Mouse (Mus musculus): Measurements from ENCODE around the gene Rad9b.
"Not testable (repeated sequence)": the region's sequence is repeated elsewhere in the genome, so short reads cannot be mapped to it uniquely, and the experiment has no call there.

The Rad9b gene

GRCm38 (mm10) chr5:122371591-122372191, 17.7 kb upstream of the Rad9b start, which contains the start of gene Gpn3:
TSS of gene Gpn3 (plus strand) at chr5:122371876.
- DNase-seq (ENCODE audit: low spot score), result no peak

- DNase-seq (ENCODE audit: low spot score), result no peak
Observed at GRCm38 (mm10) chr5:122354492-122355067, 547 bp upstream of the Rad9b start.

- no peak for DNase-seq (ENCODE audit: low spot score)
Observed at GRCm38 (mm10) chr5:122345777-122346176, 8.3 kb downstream of the Rad9b start.

- peak; percentile 58 for DNase-seq (ENCODE audit: low spot score)
Observed at GRCm38 (mm10) chr5:122344260-122344659, 9.8 kb downstream of the Rad9b start.

GRCm38 (mm10) chr5:122343768-122344167, 10.3 kb downstream of the Rad9b start:
- DNase-seq (ENCODE audit: low spot score), result no peak

GRCm38 (mm10) chr5:122342874-122343273, 11.2 kb downstream of the Rad9b start:
- no peak for DNase-seq (ENCODE audit: low spot score)

GRCm38 (mm10) chr5:122336554-122337294, 17.3 kb downstream of the Rad9b start:
- no peak for DNase-seq (ENCODE audit: low spot score)

GRCm38 (mm10) chr5:122334682-122335081, 19.4 kb downstream of the Rad9b start:
- no peak for DNase-seq (ENCODE audit: low spot score)

- no peak for DNase-seq (ENCODE audit: low spot score)
Observed at GRCm38 (mm10) chr5:122330269-122330668, 23.8 kb downstream of the Rad9b start.

GRCm38 (mm10) chr5:122327283-122327682, 26.8 kb downstream of the Rad9b start:
- DNase-seq (ENCODE audit: low spot score), result no peak

GRCm38 (mm10) chr5:122325477-122325876, 28.6 kb downstream of the Rad9b start:
- DNase-seq (ENCODE audit: low spot score), result no peak

GRCm38 (mm10) chr5:122324608-122325431, 29.2 kb downstream of the Rad9b start:
- DNase-seq (ENCODE audit: low spot score), result no peak

- no peak for DNase-seq (ENCODE audit: low spot score)
Observed at GRCm38 (mm10) chr5:122323523-122323922, 30.5 kb downstream of the Rad9b start.

GRCm38 (mm10) chr5:122320205-122320781, 33.7 kb downstream of the Rad9b start:
- no peak for DNase-seq (ENCODE audit: low spot score)

GRCm38 (mm10) chr5:122319474-122320204, 34.4 kb downstream of the Rad9b start:
- no peak for DNase-seq (ENCODE audit: low spot score)

GRCm38 (mm10) chr5:122318976-122319375, 35.1 kb downstream of the Rad9b start:
- DNase-seq (ENCODE audit: low spot score), result not testable (repeated sequence)

- DNase-seq (ENCODE audit: low spot score), result peak; percentile 23
Observed at GRCm38 (mm10) chr5:122318100-122318499, 35.9 kb downstream of the Rad9b start.

- DNase-seq (ENCODE audit: low spot score), result no peak
Observed at GRCm38 (mm10) chr5:122317329-122318045, 36.5 kb downstream of the Rad9b start.

GRCm38 (mm10) chr5:122314966-122315667, 38.9 kb downstream of the Rad9b start:
- DNase-seq (ENCODE audit: low spot score), result peak; percentile 69

Data from ovary, postnatal 14 days (tissue).